Mouse (Mus musculus) stomach, postnatal 0 days (tissue): ENCODE results near the gene Erg. TPM values are rescaled to one million over a fixed set of nuclear protein-coding genes. Genes with fewer than 3 reads are reported as not detected.

Source experiments
- ATAC-seq: fragments of 200-750 bp; cut with Nextera tagmentation; 2 replicates; pipeline ENCODE4 v1.8.0; 2017; ENCODE audit not compliant: low FRiP score, low TSS enrichment
- DNase-seq: peaks from one replicate; pipeline ENCODE4 v3.0.0-alpha.2; 2016; ENCODE audit warnings: low spot score
- H3K27ac ChIP-seq: fragments of 300-500 bp; sonication (generic); replicated peaks from 2 replicates; pipeline ENCODE4 v1.5.1; 2014; ENCODE audit warnings: mild to moderate bottlenecking, control low read depth
- H3K27me3 ChIP-seq: fragments of 300-500 bp; sonication (generic); 2 replicates; pipeline ENCODE4 v1.6.1; 2014; ENCODE audit warnings: low read length; ENCODE audit not compliant: control insufficient read depth, insufficient read depth
- H3K36me3 ChIP-seq: fragments of 300-500 bp; sonication (generic); 2 replicates; pipeline ENCODE4 v1.6.1; 2014; ENCODE audit warnings: low read length, mixed read lengths; ENCODE audit not compliant: control insufficient read depth, insufficient read depth
- H3K4me1 ChIP-seq: fragments of 300-500 bp; sonication (generic); replicated peaks from 2 replicates; pipeline ENCODE4 v1.6.1; 2014; ENCODE audit warnings: antibody characterized with exemption; ENCODE audit not compliant: control insufficient read depth, insufficient read depth
- H3K4me2 ChIP-seq: fragments of 300-500 bp; sonication (generic); replicated peaks from 2 replicates; pipeline ENCODE4 v1.6.1; 2014; ENCODE audit warnings: low read depth, mild to moderate bottlenecking, control low read depth, moderate library complexity
- H3K4me3 ChIP-seq: fragments of 300-500 bp; sonication (generic); 2 replicates; pipeline ENCODE4 v1.5.1; 2014; ENCODE audit warnings: low read depth, low read length, control low read depth
- H3K9ac ChIP-seq: fragments of 300-500 bp; sonication (generic); 2 replicates; pipeline ENCODE4 v1.6.1; 2014; ENCODE audit warnings: mild to moderate bottlenecking, low read length, control low read depth, mixed read lengths
- H3K9me3 ChIP-seq: fragments of 300-500 bp; sonication (generic); 2 replicates; pipeline ENCODE4 v1.6.1; 2016; ENCODE audit warnings: low read length; ENCODE audit not compliant: control insufficient read depth
- CTCF ChIP-seq: IDR thresholded peaks from 2 replicates; pipeline ENCODE4 v1.5.1; 2016; ENCODE audit warnings: antibody characterized with exemption, low read depth, mild to moderate bottlenecking, moderate library complexity
- EP300 ChIP-seq: optimal IDR thresholded peaks from 2 replicates; pipeline ENCODE3; 2016; ENCODE audit warnings: antibody characterized with exemption
- WGBS: fragments of 180-500 bp; shearing (Covaris S2); extraction: QIAGEN DNeasy Blood & Tissue Kit; methylation state at CpG from one replicate; pipeline ENCODE4 v1.1.7; 2014; 5-methylcytosine and 5-hydroxymethylcytosine counted together
- polyA plus RNA-seq: library from polyadenylated mRNA; unstranded; fragments of >200 nt; fragmentation: Nextera tagmentation; extraction: Ambion mirVana; gene quantifications from 2 replicates; pipeline ENCODE4 v1.2.1, GENCODE M21; 2015

Erg gene
- polyA plus RNA-seq, 1 experiment from 2014 or later: 2.1 TPM

GRCm38 (mm10) chr16:95442023-95442422 is 144.4 kb downstream of the Erg start:
- Histone ChIP-seq H3K36me3 (no peaks in the 10 kb centered on the region), H3K4me1 (no peaks in the 10 kb centered on the region), H3K9ac (no peak overlapping the region), H3K9me3 (no peaks in the 10 kb centered on the region), H3K27me3 (no peaks in the 10 kb centered on the region), H3K4me2 (no peak overlapping the region), H3K4me3 (no peak overlapping the region), H3K27ac (no peak overlapping the region)
- no peak for ATAC-seq
- WGBS: 65% methylated on average over 4 of the region's 4 CpGs
- no peak for DNase-seq
- TF ChIP-seq CTCF (no peak), EP300 (no peak)

GRCm38 (mm10) chr16:95441179-95441578 is 145.2 kb downstream of the Erg start:
- H3K27ac ChIP-seq: no peak overlapping the region
- H3K4me1 ChIP-seq: no peaks in the 10 kb centered on the region
- no peak overlapping the region for H3K9ac ChIP-seq
- TF ChIP-seq CTCF (no peak), EP300 (no peak)
- no peaks in the 10 kb centered on the region for H3K36me3 ChIP-seq
- H3K4me3 ChIP-seq: no peak overlapping the region
- DNase-seq (no peak), ATAC-seq (no peak)
- H3K27me3 ChIP-seq: no peaks in the 10 kb centered on the region
- no peaks in the 10 kb centered on the region for H3K9me3 ChIP-seq
- WGBS: 69% methylated on average over 7 of the region's 7 CpGs
- H3K4me2 ChIP-seq: no peak overlapping the region

- ATAC-seq (no peak), DNase-seq (no peak)
- Histone ChIP-seq H3K4me1 (no peaks in the 10 kb centered on the region), H3K36me3 (no peaks in the 10 kb centered on the region), H3K4me2 (no peak overlapping the region), H3K9me3 (no peaks in the 10 kb centered on the region), H3K4me3 (no peak overlapping the region), H3K27ac (no peak overlapping the region), H3K9ac (no peak overlapping the region), H3K27me3 (no peaks in the 10 kb centered on the region)
- WGBS: 63% methylated on average over 7 of the region's 7 CpGs
- TF ChIP-seq EP300 (no peak), CTCF (no peak)
Observed at GRCm38 (mm10) chr16:95440334-95440733, 146.1 kb downstream of the Erg start.

- H3K27me3 ChIP-seq: no peaks in the 10 kb centered on the region
- TF ChIP-seq EP300: no peak
- no peak for TF ChIP-seq CTCF
- H3K4me3 ChIP-seq: no peak overlapping the region
- ATAC-seq (no peak), DNase-seq (no peak)
- no peaks in the 10 kb centered on the region for H3K36me3 ChIP-seq
- H3K4me1 ChIP-seq: no peaks in the 10 kb centered on the region
- no peak overlapping the region for H3K4me2 ChIP-seq
- H3K27ac ChIP-seq: 0 out of 2 replicates have a peak overlapping the region, but pooled peaks have one; percentile 4
- H3K9ac ChIP-seq: no peak overlapping the region
- WGBS: 31% methylated on average over 8 of the region's 8 CpGs
- H3K9me3 ChIP-seq: no peaks in the 10 kb centered on the region
Observed at GRCm38 (mm10) chr16:95439794-95440193, 146.6 kb downstream of the Erg start.

GRCm38 (mm10) chr16:95438848-95439540 is 147.4 kb downstream of the Erg start:
- Histone ChIP-seq H3K27me3 (no peaks in the 10 kb centered on the region), H3K27ac (no peak overlapping the region; the same call in 1 of the 2 replicates), H3K36me3 (no peaks in the 10 kb centered on the region), H3K4me1 (no peaks in the 10 kb centered on the region), H3K4me2 (no peak overlapping the region), H3K9ac (no peak overlapping the region), H3K4me3 (no peak overlapping the region), H3K9me3 (no peaks in the 10 kb centered on the region)
- no peak for DNase-seq
- WGBS: 59% methylated on average over 17 of the region's 17 CpGs
- peak; percentile 29; the same call in 1 of the 2 replicates for ATAC-seq
- TF ChIP-seq CTCF (no peak), EP300 (no peak)

- DNase-seq (no peak), ATAC-seq (no peak)
- WGBS: 67% methylated on average over 8 of the region's 8 CpGs
- Histone ChIP-seq H3K9ac (no peak overlapping the region), H3K36me3 (no peaks in the 10 kb centered on the region), H3K4me2 (no peak overlapping the region), H3K27me3 (no peaks in the 10 kb centered on the region), H3K4me1 (no peaks in the 10 kb centered on the region), H3K4me3 (no peak overlapping the region), H3K27ac (no peak overlapping the region), H3K9me3 (no peaks in the 10 kb centered on the region)
- TF ChIP-seq EP300 (no peak), CTCF (no peak)
Observed at GRCm38 (mm10) chr16:95436611-95437010, 149.8 kb downstream of the Erg start.
